Mouse (Mus musculus) ES-CJ7 (cell line): ENCODE data around the gene Zfp462.

Experiments
- DNase-seq: peaks from one replicate; pipeline ENCODE4 v3.0.0; 2011; ENCODE audit warnings: low read depth, low spot score

The Zfp462 gene

GRCm38 (mm10) chr4:54993001-54993400 lies 48.2 kb downstream of the Zfp462 start:
- peak; percentile 62 for DNase-seq

GRCm38 (mm10) chr4:54995258-54995657 lies 50.4 kb downstream of the Zfp462 start:
- DNase-seq = no peak

- no peak for DNase-seq
These were observed 51.2 kb downstream of the Zfp462 start for GRCm38 (mm10) chr4:54996064-54996463.

- peak; percentile 76 for DNase-seq
These were observed 53.4 kb downstream of the Zfp462 start for GRCm38 (mm10) chr4:54998146-54998841.

GRCm38 (mm10) chr4:54999556-54999955 lies 54.7 kb downstream of the Zfp462 start:
- peak; percentile 76 for DNase-seq

GRCm38 (mm10) chr4:55001386-55001785 lies 56.5 kb downstream of the Zfp462 start:
- DNase-seq = no peak

GRCm38 (mm10) chr4:55003128-55003527 lies 58.3 kb downstream of the Zfp462 start:
- no peak for DNase-seq

- DNase-seq = peak; percentile 79
These were observed 60.2 kb downstream of the Zfp462 start for GRCm38 (mm10) chr4:55005066-55005465.

- DNase-seq = peak; percentile 73
These were observed 60.7 kb downstream of the Zfp462 start for GRCm38 (mm10) chr4:55005521-55005969.

GRCm38 (mm10) chr4:55006024-55006423 lies 61.2 kb downstream of the Zfp462 start:
- DNase-seq = no peak

- DNase-seq = peak; percentile 51
These were observed 63.8 kb downstream of the Zfp462 start for GRCm38 (mm10) chr4:55008616-55009015.

GRCm38 (mm10) chr4:55011391-55011790 lies 66.5 kb downstream of the Zfp462 start:
- DNase-seq = peak; percentile 47

GRCm38 (mm10) chr4:55013563-55014248 lies 68.9 kb downstream of the Zfp462 start:
- DNase-seq = no peak

- no peak for DNase-seq
These were observed 70.0 kb downstream of the Zfp462 start for GRCm38 (mm10) chr4:55014731-55015463.

- no peak for DNase-seq
These were observed 70.7 kb downstream of the Zfp462 start for GRCm38 (mm10) chr4:55015517-55015916.

GRCm38 (mm10) chr4:55026109-55026646 lies 81.3 kb downstream of the Zfp462 start:
- no peak for DNase-seq

- DNase-seq = no peak
These were observed 85.6 kb downstream of the Zfp462 start for GRCm38 (mm10) chr4:55030401-55030800.

- no peak for DNase-seq
These were observed 87.6 kb downstream of the Zfp462 start for GRCm38 (mm10) chr4:55032317-55032930.

GRCm38 (mm10) chr4:55033452-55033851 lies 88.6 kb downstream of the Zfp462 start:
- DNase-seq = no peak

GRCm38 (mm10) chr4:55038139-55038538 lies 93.3 kb downstream of the Zfp462 start:
- DNase-seq = no peak

- DNase-seq = peak; percentile 19
These were observed 95.6 kb downstream of the Zfp462 start for GRCm38 (mm10) chr4:55040258-55040964.
